Mouse (Mus musculus): ENCODE measurements at regions not wholly inside any gene's neighbourhood (a gene's known extent, or its start where the extent isn't known, plus 50 kb on each side); places are given as distances from the start of the nearest gene placed in this dataset.

- DNase-seq (ENCODE audit: low read depth, low spot score) = no peak
Measured at GRCm38 (mm10) chrX:23556271-23556670, 136.6 kb upstream of the Wdr44 start.

- DNase-seq (ENCODE audit: low read depth, low spot score) = peak; percentile 13
Measured at GRCm38 (mm10) chrX:23565581-23565980, 127.3 kb upstream of the Wdr44 start.

All from embryo, embryonic 11.5 days (tissue).